Mouse (Mus musculus) G1E-ER4 (cell line): ENCODE data around the gene Sirt3. TPM values are rescaled to one million over a fixed set of nuclear protein-coding genes. Genes with fewer than 3 reads are reported as not detected.

Experiments used
- GATA1 ChIP-seq: IDR thresholded peaks from one replicate; pipeline ENCODE4 v1.8.0; 2012; ENCODE audit warnings: low read length, inconsistent platforms
- polyA plus RNA-seq: library from polyadenylated mRNA; stranded (reverse); fragments of >175 nt; gene quantifications from 2 replicates; pipeline ENCODE4 v1.2.3, GENCODE M21; 2012

Gene Sirt3
- polyA plus RNA-seq, 1 experiment: 38.9 TPM

- TF ChIP-seq GATA1: no peak
Observed at GRCm38 (mm10) chr7:140843806-140844205, 38.3 kb downstream of the Sirt3 start.

- TF ChIP-seq GATA1: no peak
Observed at GRCm38 (mm10) chr7:140840750-140841735, 41.1 kb downstream of the Sirt3 start.

- no peak for TF ChIP-seq GATA1
Observed at GRCm38 (mm10) chr7:140839556-140839955, 42.6 kb downstream of the Sirt3 start.

GRCm38 (mm10) chr7:140836243-140837115, 45.6 kb downstream of the Sirt3 start:
- no peak for TF ChIP-seq GATA1

- TF ChIP-seq GATA1: no peak
Observed at GRCm38 (mm10) chr7:140835758-140836087, 46.4 kb downstream of the Sirt3 start.

GRCm38 (mm10) chr7:140834968-140835757, 46.9 kb downstream of the Sirt3 start, which contains the start of gene Urah:
Urah (plus strand) TSS chr7:140835018.
- no peak for TF ChIP-seq GATA1

GRCm38 (mm10) chr7:140833341-140833740, 48.8 kb downstream of the Sirt3 start:
- TF ChIP-seq GATA1: no peak

GRCm38 (mm10) chr7:140831447-140831846, 50.7 kb downstream of the Sirt3 start:
- TF ChIP-seq GATA1: no peak

GRCm38 (mm10) chr7:140828171-140828881, 53.8 kb downstream of the Sirt3 start:
- no peak for TF ChIP-seq GATA1

GRCm38 (mm10) chr7:140822731-140823130, 59.4 kb downstream of the Sirt3 start:
- no peak for TF ChIP-seq GATA1

GRCm38 (mm10) chr7:140821653-140822329, 60.3 kb downstream of the Sirt3 start, which contains the start of gene Zfp941:
Zfp941 (minus strand) TSS chr7:140822178.
- TF ChIP-seq GATA1: no peak

- no peak for TF ChIP-seq GATA1
Observed at GRCm38 (mm10) chr7:140821305-140821652, 60.8 kb downstream of the Sirt3 start.

GRCm38 (mm10) chr7:140820173-140820572, 61.9 kb downstream of the Sirt3 start:
- TF ChIP-seq GATA1: no peak

Other genes with a start within 250 kb of the Sirt3 start
- not detected in 2 replicates for gene Olfr53, start 235.9 kb downstream of the Sirt3 start, polyA plus RNA-seq
- not detected in 2 replicates for gene Olfr539, start 222.4 kb downstream of the Sirt3 start, polyA plus RNA-seq
- gene Olfr45, start 200.4 kb downstream of the Sirt3 start, polyA plus RNA-seq: not detected in 2 replicates
- not detected in 2 replicates for gene Olfr541, start 185.0 kb downstream of the Sirt3 start, polyA plus RNA-seq
- gene Cyp2e1, start 118.6 kb downstream of the Sirt3 start, polyA plus RNA-seq: not detected in 2 replicates
- gene Syce1, start 94.5 kb downstream of the Sirt3 start, polyA plus RNA-seq: not detected in 2 replicates
- not detected in 2 replicates for gene Zfp941, start 60.1 kb downstream of the Sirt3 start, polyA plus RNA-seq
- not detected in 2 replicates for gene Urah, start 47.3 kb downstream of the Sirt3 start, polyA plus RNA-seq
- not detected in 2 replicates for gene Scgb1c1, start 36.8 kb downstream of the Sirt3 start, polyA plus RNA-seq
- gene Odf3, start 34.5 kb downstream of the Sirt3 start, polyA plus RNA-seq: 0.06 TPM in 1 of 2 replicates, not detected in the other
- gene Gm45785, start 26.0 kb downstream of the Sirt3 start, polyA plus RNA-seq: 0.18 and 0.99 TPM in 2 replicates
- 39.1 and 49.2 TPM in 2 replicates for gene Ric8a, start 25.4 kb downstream of the Sirt3 start, polyA plus RNA-seq
- 3.2 and 3.9 TPM in 2 replicates for gene Bet1l, start 24.7 kb downstream of the Sirt3 start, polyA plus RNA-seq
- gene Psmd13, start 341 bp downstream of the Sirt3 start, polyA plus RNA-seq: 50.0 and 92.4 TPM in 2 replicates
- gene Cox8b, start 18.1 kb upstream of the Sirt3 start, polyA plus RNA-seq: not detected in 2 replicates
- gene Nlrp6, start 38.6 kb upstream of the Sirt3 start, polyA plus RNA-seq: not detected in 2 replicates
- 6.3 and 7.2 TPM in 2 replicates for gene Pgghg, start 59.1 kb upstream of the Sirt3 start, polyA plus RNA-seq
- gene Ifitm5, start 68.0 kb upstream of the Sirt3 start, polyA plus RNA-seq: 0.43 and 0.61 TPM in 2 replicates
- gene Gm45717, start 73.6 kb upstream of the Sirt3 start, polyA plus RNA-seq: not detected in 2 replicates
- 234 and 285 TPM in 2 replicates for gene Ifitm2, start 73.7 kb upstream of the Sirt3 start, polyA plus RNA-seq
- gene Ifitm1, start 84.9 kb upstream of the Sirt3 start, polyA plus RNA-seq: 0.08 and 0.26 TPM in 2 replicates
- gene Ifitm3, start 128.5 kb upstream of the Sirt3 start, polyA plus RNA-seq: not detected in 2 replicates
- not detected in 2 replicates for gene Ifitm6, start 135.6 kb upstream of the Sirt3 start, polyA plus RNA-seq
- not detected in 2 replicates for gene Gm17387, start 146.8 kb upstream of the Sirt3 start, polyA plus RNA-seq
- gene B4galnt4, start 178.8 kb upstream of the Sirt3 start, polyA plus RNA-seq: not detected in 2 replicates
- 0.05 TPM in 1 of 2 replicates, not detected in the other for gene Pkp3, start 195.9 kb upstream of the Sirt3 start, polyA plus RNA-seq
- 7.2 and 9.5 TPM in 2 replicates for gene Sigirr, start 218.3 kb upstream of the Sirt3 start, polyA plus RNA-seq
- not detected in 2 replicates for gene Ano9, start 235.5 kb upstream of the Sirt3 start, polyA plus RNA-seq
- 49.9 and 62.6 TPM in 2 replicates for gene Ptdss2, start 240.1 kb upstream of the Sirt3 start, polyA plus RNA-seq